Mouse (Mus musculus) MEL (cell line): ENCODE measurements around the gene Gnao1.

Experiments used
- BHLHE40 ChIP-seq: IDR thresholded peaks from 2 replicates; pipeline ENCODE4 v1.6.1; 2012; ENCODE audit warnings: low read depth, mild to moderate bottlenecking, inconsistent platforms, low read length, improper control_type of control experiment, borderline replicate concordance
- ELF1 ChIP-seq: IDR thresholded peaks from 2 replicates; pipeline ENCODE4 v1.6.1; 2014; ENCODE audit warnings: low read depth, mild to moderate bottlenecking, inconsistent platforms, low read length, improper control_type of control experiment, moderate library complexity
- GABPA ChIP-seq: IDR thresholded peaks from 2 replicates; pipeline ENCODE4 v1.6.1; 2012; ENCODE audit warnings: low read depth, mild to moderate bottlenecking, inconsistent platforms, low read length, improper control_type of control experiment, moderate library complexity
- MAX ChIP-seq: IDR thresholded peaks from 2 replicates; pipeline ENCODE4 v1.6.1; 2011; ENCODE audit warnings: low read length, improper control_type of control experiment

DNA sequence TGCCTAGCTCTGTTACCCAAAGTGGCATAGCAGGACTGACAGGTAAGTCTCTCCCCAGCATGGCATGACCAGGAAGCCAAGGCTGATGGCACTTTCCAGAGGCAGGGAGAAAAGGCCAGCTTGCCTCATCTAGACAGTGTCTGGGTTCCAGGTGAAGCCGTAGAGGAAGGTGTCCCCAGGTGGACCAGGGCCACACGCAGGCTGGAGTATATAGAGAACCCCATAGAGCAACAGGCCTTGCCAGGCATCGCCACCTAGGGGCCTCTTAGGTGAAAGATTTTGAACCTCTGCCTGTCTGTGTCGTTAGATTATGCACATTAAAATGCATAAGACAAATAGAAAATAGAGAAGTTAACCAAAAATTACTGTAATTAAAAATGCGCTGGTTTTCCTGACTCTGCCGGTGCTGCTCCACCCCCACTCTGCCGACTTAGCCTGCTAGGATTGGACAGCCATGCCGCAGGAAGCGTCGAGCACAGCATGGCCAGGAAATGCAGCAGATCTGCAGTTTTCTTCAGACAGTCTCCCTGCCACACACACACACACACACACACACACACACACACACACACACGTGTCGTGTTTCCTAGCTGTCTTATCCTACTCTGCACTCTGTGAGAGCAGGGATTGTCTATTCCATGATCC is 34.2 kb downstream of the Gnao1 start:
- TF ChIP-seq ELF1 (no peak), MAX (no peak), BHLHE40 (no peak), GABPA (no peak)
